Mouse (Mus musculus): ENCODE data around the gene Sys1.

Gene Sys1

GRCm38 (mm10) chr2:164456864-164457300, at the start of gene Sys1:
Gene Sys1, plus strand, starts transcription at chr2:164456964.
- no peak for DNase-seq (ENCODE audit: low read depth, low spot score)

DNA sequence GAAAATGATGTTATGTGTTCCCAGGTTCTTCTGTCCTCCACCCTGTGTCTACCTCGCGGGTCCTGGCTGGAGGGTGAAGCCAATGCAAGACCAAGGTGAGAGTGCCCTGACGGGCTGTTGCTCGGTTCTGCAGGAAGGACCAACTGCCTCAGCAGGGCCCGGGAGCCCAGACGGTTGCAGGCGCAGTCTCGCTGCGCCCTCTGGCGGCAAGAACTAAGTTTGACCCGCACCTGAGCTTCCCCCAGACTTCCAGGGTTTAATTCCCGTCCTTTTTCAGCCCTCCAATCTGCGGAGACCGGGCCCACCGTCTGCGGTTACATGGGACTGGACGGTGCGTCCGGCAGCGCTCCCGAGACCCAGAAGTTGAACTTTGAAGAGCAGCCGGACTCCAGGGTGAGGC, 49.1 kb upstream of the Sys1 start:
- DNase-seq (ENCODE audit: low read depth, low spot score), result no peak

- no peak for DNase-seq (ENCODE audit: low read depth, low spot score)
These were observed 42.6 kb upstream of the Sys1 start for GRCm38 (mm10) chr2:164414167-164414566.

DNA sequence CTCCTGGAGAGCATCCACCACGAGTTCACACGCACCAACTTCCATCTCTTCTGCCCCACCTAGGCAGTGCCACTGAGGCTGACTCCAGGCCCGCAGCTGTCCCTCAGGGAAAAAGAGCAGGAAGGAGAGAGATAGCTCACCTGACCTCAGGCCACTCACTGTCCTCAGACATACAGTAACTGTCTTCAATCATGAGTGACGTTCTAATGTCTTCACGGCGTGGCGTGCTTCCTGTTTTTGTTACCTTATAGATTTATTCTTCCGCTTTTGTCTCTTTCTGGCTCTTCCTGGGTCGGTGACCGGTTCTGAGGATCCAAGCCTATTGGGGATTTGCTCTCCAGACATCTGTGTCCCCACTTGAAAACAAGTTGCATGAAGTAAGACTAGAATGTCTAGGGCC, 42.2 kb upstream of the Sys1 start:
- DNase-seq (ENCODE audit: low read depth, low spot score), result no peak

- no peak for DNase-seq (ENCODE audit: low read depth, low spot score)
These were observed 39.6 kb upstream of the Sys1 start for GRCm38 (mm10) chr2:164417198-164417597.

DNA sequence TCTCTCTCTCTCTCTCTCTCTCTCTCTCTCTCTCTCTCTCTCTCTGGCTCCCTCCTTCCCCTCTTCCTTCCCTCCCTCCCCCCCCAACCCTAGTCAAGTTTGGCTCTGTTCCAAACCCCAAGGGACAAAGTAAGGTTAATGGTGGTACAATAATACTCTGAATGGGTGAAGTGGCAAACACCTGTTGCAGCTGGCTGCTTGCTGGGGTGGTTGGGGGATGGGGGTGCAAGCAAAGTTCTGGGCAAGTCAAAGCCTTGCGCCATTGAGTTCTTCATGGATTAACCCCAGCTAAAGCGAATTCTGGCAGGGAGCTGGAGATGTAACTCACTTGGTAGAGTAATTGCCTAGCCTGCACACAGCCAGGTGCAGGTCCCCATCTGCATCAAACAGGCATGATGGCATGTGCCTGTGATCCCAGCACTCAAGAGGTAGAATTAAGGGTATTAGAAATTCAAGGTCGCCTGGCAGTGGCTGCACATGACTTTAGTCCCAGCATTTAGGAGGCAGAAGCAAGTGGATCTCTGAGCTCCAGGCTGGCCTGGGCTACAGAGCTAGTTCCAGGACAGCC, 38.4 kb upstream of the Sys1 start:
- no peak for DNase-seq (ENCODE audit: low read depth, low spot score)

DNA sequence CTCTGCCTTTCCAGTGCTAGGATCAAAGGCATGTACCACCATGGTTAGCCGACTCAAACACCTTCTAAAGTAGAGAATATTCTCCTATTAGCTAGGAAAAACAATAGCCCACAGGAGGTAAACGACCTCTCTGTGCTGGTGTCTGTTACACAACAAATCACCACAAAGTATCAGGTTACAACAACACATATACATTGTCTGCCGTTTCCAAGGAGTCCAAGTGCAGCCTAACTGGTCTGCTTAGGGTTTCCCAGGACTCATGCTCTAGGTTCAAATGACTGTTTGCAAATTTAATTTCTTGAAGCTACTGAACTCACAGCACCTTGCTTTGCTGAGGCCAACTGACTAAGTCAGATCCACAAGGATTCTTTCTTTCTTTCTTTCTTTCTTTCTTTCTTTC, 37.3 kb upstream of the Sys1 start:
- DNase-seq (ENCODE audit: low read depth, low spot score), result no peak

- DNase-seq (ENCODE audit: low read depth, low spot score), result no peak
These were observed 35.5 kb upstream of the Sys1 start for GRCm38 (mm10) chr2:164421306-164421705.

GRCm38 (mm10) chr2:164421979-164422378, 34.8 kb upstream of the Sys1 start:
- no peak for DNase-seq (ENCODE audit: low read depth, low spot score)

- no peak for DNase-seq (ENCODE audit: low read depth, low spot score)
These were observed 33.9 kb upstream of the Sys1 start for GRCm38 (mm10) chr2:164422675-164423393.

- no peak for DNase-seq (ENCODE audit: low read depth, low spot score)
These were observed 33.3 kb upstream of the Sys1 start for GRCm38 (mm10) chr2:164423464-164423863.

- no peak for DNase-seq (ENCODE audit: low read depth, low spot score)
These were observed 32.4 kb upstream of the Sys1 start for GRCm38 (mm10) chr2:164424406-164424805.

DNA sequence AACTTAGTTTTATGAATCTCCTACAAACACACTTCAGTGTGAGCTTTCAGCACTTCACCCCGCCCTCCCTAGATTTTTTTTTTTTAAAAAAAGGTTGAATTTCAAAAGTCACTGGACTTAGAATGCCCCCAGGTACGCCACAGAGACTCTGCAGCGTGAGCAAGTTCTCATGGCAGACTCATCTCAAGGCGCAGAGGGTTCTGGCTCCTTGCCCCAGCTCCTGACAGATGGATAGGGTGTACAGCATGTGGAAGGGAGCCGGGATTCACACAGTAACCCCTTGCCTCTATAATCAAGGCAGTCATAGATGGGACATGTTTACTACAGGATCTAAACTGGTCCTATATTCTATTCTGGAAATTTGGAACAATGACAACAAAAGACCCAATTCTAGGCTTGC, 31.4 kb upstream of the Sys1 start:
- no peak for DNase-seq (ENCODE audit: low read depth, low spot score)

- DNase-seq (ENCODE audit: low read depth, low spot score), result no peak
These were observed 30.6 kb upstream of the Sys1 start for GRCm38 (mm10) chr2:164426121-164426520.

- DNase-seq (ENCODE audit: low read depth, low spot score), result peak; percentile 78
These were observed 29.8 kb upstream of the Sys1 start for GRCm38 (mm10) chr2:164426952-164427351.

- DNase-seq (ENCODE audit: low read depth, low spot score), result no peak
These were observed 28.3 kb upstream of the Sys1 start for GRCm38 (mm10) chr2:164428451-164428850.

DNA sequence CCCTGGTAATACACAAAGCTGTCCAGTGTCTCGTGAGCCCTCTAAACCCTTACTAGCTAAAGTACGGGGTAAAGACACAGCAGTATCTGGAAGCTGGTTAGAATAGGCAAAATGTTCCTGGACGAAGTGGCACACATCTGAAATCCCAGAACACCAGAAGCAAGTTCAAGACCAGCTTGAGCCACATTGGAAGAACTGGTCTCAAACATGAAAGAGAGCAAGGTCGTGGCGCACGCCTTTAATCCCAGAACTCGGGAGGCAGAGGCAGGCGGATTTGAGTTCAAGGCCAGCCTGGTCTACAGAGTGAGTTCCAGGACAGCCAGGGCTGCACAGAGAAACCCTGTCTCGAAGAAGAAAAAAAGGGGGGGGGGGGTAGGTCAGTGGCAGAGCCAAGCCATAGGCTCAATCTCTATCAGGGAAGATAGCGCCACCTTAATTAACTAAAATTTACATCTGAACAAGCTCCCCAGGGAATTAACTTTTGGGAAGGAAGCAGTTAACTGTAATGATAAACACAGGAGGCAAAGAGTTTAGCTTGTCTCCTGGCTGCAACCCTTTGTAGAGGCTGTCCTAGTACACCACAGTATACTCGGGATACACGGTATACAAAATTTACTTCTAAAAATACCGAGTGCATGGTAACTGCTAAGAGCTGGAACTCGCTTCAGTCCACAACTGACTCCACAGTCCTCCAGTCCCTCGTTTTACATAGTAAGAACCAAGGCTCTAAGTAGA, 26.7 kb upstream of the Sys1 start:
- DNase-seq (ENCODE audit: low read depth, low spot score), result no peak

GRCm38 (mm10) chr2:164430697-164431096, 26.1 kb upstream of the Sys1 start:
- no peak for DNase-seq (ENCODE audit: low read depth, low spot score)

DNA sequence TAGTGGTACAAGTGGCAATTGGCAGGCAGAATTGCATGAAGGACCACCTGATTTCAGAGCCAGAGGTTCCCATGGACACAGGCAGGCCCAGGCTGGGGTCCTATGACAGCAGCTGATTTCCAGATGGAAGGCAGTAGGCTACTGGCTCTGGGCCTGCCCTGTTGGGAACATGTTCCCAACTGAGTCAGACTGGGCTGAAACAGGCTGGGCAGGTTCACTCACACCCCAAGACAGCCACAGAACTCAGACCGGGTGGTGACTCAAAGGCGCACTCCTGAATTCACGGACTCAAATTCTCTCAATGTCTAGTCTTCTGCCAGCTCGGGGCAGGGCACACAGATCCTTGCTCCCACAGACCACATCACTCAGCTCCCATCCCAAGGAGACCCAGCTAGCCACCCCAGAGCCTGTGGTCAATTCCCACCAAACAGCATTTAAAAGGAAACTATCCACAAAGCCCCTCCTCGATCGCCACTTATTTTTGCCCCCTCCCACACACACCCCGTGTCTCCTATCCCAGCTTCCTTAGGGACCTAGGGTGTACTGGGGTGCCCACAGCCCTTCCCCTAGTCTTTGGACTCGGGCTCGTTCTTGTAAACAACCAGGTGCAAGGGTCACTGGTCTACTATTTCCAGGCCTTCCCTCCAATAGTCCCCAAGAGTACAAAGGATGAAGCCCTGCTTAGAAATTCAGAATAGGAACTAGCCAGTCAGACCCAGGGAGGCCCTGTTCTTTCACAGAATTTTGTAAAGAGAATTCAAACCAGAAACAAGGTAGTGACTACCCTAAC, 24.9 kb upstream of the Sys1 start:
- DNase-seq (ENCODE audit: low read depth, low spot score), result no peak

- DNase-seq (ENCODE audit: low read depth, low spot score), result no peak
These were observed 24.1 kb upstream of the Sys1 start for GRCm38 (mm10) chr2:164432541-164433191.

GRCm38 (mm10) chr2:164433278-164433895, 23.4 kb upstream of the Sys1 start:
- no peak for DNase-seq (ENCODE audit: low read depth, low spot score)

Measured in retina, adult 2 months (tissue).